Mouse (Mus musculus): Measurements from ENCODE around the gene Tgif1.

The Tgif1 gene

DNA sequence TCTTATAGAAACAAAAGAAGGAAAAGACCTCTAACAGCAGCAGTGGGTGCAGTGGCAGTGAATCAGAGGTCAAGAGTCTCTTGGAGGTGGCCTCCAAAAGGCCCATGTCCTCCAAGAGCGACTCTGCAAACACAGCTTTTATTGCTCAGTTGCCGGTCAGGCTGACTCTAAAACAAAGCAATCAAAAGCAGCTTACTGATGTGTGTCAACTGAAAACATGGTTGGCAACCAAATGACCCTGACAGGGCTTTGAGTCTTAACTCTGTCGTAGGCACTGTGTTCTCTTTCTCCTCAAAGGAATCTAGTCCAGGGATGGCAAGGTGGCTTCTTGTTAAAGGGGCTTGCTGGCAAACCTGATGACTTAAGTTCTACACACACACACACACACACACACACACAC lies 43.6 kb downstream of the Tgif1 start:
- DNase-seq (ENCODE audit: inconsistent age in 2 of 2, low spot score in 1 of 2), result peak; percentile 44 to 85

DNA sequence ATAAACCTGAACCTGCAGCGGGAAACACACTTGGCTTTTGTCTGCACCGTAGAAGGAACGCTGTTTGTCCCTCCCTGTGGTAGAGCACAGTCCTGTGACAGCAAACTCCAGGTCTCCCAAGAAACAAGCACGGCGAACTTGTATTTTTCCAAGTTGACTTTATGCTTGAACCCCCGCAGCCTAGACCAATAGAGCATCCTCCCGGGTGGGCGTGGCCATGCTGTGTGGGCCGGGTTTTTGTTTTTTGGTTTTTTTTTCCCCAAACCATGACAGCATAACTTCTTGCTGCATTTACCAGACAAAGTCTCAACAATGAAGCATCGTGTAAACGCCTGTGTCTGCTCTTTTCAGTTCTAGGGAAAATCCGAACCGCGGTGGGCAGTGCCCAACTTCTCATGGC lies 44.5 kb downstream of the Tgif1 start:
- peak; percentile 81 to 92 for DNase-seq (ENCODE audit: inconsistent age in 2 of 2, low spot score in 1 of 2)

DNA sequence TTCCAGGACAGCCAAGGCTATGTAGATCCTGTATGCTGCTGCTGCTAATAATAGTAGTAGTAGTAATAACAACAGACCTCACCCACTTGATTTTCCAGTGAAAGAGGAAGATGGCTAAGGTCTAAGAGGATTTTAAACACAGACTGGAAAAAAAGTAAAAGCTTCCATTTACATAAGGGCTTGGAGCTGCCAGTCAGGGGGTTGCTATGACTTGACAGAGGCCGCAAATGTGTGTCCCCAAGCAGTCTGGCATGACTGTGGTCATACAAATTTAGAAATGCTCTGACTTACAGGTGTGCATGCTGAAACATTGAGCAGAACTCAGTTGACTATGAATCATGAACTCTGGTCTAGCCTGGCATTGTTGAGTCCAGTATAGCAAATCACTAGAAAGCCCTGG lies 45.5 kb downstream of the Tgif1 start:
- no peak for DNase-seq (ENCODE audit: inconsistent age in 2 of 2, low spot score in 1 of 2)

DNA sequence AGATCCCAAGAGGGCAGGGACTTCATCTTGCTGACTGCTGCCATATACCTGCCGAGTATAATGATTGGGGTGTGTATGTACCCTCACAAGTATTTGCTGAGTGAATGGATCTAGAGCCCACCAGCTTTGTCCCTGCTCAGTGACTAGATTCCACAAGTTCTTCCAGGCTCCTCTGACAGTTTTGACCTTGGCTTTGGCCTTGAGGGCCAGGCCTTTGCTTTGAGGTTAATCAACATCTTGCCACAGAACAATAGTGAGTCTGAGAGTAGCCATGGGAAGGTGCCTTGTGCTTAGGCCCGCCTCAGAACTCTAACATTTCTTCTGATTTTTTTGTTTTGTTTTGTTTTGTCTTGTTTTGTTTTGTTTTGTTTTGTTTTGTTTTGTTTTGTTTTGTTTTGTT lies 46.7 kb downstream of the Tgif1 start:
- peak; percentile 58 to 70 for DNase-seq (ENCODE audit: inconsistent age in 2 of 2, low spot score in 1 of 2)

DNA sequence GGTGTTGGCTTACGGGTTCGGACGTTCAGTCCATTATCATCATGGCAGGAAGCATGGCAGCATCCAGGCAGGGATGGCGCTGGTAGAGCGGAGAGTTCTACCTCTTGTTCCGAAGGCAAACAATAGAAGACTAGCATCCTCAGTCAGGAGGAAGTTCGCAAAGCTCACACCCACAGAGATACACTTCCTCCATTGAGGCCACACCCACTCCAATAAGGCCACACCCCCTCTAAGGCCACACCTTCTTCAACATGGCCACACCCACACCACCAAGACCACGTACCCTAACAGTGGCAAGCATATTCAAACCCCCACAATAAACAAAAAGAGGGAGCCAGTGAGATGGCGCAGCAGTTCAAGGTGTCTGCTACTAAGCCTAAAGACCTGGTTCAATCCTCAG lies 47.5 kb downstream of the Tgif1 start:
- DNase-seq (ENCODE audit: inconsistent age in 2 of 2, low spot score in 1 of 2), result no peak

DNA sequence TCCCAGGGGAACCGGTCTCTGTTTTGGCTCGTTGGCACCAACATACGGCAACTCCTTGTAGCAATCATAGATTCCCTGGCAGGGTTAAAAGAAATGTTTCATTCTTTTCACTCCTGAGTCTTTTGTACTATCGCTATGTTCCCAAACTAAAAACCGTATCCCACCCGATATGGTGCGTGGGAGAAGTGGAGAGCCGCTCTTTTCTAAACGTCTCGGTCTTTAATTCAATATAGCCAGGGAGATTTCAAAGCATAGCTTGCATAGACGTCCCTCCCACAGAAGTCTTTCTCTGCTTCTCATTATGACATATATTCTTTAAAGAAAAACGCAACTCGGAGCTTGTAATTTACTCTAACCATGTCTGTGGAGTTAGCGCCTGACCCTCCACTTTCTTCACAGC lies 51.3 kb downstream of the Tgif1 start:
- DNase-seq (ENCODE audit: inconsistent age in 2 of 2, low spot score in 1 of 2), result no peak

DNA sequence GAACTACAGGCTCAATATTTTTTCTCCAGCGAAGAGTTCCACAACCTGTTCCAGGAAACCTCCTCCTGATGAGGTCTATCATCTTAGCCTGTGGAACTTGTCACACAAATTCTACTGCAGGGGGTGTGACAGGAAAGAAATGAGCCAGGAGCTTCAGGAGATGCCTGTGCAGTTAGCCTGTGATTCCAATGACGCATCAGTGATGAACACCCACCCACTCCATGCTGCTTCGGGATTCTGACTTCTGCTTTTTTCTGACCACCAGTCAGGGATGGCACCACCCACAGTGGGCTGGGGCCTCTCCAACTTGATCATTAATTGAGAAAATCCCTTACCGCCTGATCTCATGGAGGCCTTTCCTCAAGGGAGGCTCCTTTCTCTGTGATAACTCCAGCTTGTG lies 54.1 kb downstream of the Tgif1 start:
- DNase-seq (ENCODE audit: inconsistent age in 2 of 2, low spot score in 1 of 2), result no peak

DNA sequence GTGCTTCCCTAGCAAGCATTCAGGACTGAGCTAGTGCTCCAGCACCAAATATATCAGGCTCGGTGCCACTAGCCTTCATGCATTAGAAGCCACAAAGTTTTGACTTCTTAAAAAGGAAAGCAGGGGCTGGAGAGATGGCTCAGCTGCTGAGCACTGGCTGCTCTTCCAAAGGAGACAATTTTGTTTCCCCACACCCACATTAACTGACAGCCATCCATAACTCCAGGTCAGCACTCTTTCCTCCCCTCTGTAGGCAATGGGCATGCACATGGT lies 55.6 kb downstream of the Tgif1 start:
- DNase-seq (ENCODE audit: inconsistent age in 2 of 2, low spot score in 1 of 2), result no peak

DNA sequence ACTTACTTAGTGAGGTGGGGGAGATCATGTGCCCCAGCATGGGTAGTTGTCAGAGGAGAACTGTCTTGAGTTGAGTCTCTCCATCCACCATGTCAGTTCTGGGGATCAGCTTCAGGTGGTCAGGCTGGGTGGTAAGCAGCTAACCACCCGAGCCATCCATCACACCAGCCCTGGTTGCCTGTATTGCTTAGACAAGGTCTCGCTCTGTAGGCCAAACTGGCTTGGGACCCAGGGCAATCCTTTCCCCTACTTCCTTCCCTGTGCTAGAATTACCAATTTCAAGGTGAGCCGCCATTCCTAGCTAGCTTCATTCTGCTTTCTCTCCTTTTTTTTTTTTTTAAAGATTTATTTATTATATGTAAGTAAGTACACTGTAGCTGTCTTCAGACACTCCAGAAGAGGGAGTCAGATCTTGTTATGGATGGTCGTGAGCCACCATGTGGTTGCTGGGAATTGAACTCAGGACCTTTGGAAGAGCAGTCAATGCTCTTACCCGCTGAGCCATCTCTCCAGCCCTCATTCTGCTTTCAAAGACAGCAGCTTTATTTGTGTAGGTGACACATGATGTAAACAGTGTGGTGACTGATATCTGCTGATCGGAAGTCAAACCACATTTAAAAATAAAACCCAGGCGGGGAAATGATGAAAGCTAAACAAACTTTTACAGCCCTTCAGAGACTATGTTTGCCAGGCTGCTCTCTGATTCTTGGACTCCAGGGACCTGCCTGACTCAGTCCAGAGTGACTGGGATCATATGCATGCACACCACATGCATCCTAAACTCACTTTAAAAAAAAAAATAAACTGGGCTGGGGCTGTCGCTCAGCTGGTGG lies 56.2 kb downstream of the Tgif1 start:
- no peak for DNase-seq (ENCODE audit: inconsistent age in 2 of 2, low spot score in 1 of 2)

DNA sequence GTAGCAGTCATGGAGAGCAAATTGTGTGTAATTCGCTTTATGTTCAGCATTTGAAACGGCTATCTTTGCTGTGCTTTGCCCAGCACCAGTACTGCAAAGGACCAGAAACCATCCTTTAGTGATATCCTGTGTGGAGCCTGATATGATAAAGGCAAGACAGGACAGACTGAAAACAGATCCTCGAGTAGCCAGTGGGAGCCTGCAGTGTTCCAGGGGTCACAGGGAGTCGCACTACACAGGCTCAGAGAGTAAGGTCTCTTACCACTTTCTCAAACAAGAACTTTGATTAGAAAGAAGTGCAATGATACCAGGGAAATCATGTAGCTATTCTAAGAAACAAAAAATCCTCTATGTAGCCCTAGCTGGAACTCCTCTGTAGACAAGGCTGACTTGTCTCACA lies 58.1 kb downstream of the Tgif1 start:
- DNase-seq (ENCODE audit: inconsistent age in 2 of 2, low spot score in 1 of 2), result no peak

DNA sequence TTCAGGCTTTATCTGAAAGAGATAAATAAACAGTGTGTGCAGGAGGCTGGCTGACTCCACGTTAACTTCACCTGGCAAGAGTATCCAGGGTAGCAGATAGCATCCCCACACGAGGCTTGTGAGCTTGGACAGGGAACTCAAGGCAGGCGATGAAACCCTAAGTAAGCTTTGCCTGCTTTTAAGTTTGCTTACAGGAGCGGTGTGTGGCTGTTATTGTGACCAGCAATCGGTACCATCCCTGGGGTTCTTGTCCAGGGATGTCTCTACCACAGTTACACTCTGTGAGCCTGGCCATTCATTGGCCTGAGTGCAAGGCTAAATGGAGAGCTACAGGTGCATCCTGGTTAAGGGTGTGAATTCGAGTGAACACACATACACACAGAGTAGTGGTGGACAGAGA lies 58.6 kb downstream of the Tgif1 start:
- DNase-seq (ENCODE audit: inconsistent age in 2 of 2, low spot score in 1 of 2), result no peak

DNA sequence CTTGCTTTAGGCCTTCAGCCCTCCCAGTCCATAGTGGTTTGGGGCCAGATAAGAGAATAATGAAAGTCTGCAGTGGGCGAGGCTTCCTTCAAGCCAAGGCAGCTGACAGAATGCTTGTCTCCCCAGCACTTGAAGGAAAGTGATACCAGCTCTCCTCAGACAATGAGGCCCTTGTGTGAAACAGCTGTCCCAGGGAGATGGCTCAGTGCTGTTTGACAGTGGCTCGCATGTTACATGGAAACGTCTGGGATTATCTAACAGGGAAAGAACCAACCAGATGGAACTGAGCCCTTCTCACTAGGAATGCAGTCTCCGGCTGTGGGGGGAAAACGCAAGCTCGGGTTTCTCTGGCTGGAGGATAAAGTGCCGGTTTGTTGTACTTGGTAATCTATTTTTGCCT lies 59.1 kb downstream of the Tgif1 start:
- DNase-seq (ENCODE audit: inconsistent age in 2 of 2, low spot score in 1 of 2), result no peak

Measured in adrenal gland, adult (tissue).